Mouse (Mus musculus): Measurements from ENCODE around the gene Ushbp1.
"Not testable (repeated sequence)": the region's sequence is repeated elsewhere in the genome, so short reads cannot be mapped to it uniquely, and the experiment has no call there.

Ushbp1 gene

DNA sequence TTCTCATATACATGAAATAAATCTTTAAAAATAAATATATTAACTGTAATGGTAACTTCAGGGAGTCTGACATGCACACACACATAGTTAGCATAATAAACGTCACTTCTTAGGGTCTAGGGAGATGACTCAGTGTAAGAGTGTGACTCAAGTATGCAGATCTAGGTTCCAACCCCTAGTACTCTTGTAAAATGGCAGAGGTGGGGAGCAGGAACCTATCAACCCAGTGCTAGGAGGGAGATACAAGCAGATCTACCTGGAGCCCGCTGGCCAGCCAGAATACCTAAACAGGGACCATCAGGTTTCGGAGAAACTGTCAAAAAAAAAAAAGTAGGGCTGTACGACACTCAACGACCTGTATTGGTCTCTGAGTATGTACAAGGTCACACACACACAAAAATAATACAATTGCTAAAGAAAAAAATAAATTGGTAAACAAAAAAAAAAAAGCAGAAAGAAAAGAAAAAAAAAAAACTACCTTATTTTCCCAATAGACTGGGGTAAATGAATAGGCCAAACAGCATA lies 24.8 kb downstream of the Ushbp1 start:
- DNase-seq (ENCODE audit: low read depth, low spot score): no peak

DNA sequence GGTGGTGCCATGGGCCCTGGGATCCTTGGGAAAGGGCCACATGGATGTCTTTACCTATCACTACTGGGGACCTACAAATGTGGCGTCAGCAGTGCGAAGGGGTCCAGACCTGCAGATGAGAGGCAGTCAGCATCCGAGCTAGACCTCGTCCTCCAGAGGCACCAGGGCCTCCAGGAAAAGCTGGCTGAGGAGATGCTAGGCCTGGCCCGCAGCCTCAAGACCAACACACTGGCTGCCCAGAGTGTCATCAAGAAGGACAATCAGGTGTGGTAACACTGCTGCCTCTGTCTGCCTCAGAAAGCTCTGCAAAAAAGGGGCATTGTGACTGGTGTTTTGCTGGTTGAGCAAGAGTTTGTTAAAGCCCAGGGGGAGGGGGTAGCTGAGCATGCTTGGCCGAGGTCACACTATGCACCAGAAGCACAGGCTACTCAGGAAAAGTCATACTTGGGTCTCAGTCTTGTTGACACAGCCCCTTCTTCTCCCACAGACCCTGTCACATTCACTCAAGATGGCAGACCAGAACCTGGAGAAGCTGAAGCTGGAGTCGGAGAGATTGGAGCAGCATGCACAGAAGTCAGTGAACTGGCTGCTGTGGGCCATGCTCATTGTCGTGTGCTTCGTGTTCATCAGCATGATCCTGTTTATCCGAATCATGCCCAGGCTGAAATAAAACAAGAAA lies 26.4 kb downstream of the Ushbp1 start:
- no peak for DNase-seq (ENCODE audit: low read depth, low spot score)

DNA sequence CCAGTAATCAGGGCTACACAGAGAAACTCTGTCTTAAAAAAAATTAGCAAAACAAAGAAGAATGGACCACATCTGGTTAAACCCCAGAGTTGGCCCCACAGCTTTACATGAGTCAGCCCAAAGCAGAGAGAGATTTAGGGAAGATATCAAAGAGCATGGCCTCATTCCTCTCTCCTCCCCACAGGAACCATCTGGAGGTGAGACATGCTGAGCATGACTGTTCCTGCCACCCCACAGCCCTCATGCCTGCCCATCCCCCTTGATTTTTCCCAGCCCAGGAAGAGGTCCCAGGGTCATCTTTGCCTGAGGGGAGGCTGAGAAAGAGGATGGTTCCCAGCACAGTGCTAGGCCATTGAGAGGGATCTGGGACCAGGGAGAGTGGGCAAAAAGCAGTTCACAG lies 27.2 kb downstream of the Ushbp1 start:
- no peak for DNase-seq (ENCODE audit: low read depth, low spot score)

DNA sequence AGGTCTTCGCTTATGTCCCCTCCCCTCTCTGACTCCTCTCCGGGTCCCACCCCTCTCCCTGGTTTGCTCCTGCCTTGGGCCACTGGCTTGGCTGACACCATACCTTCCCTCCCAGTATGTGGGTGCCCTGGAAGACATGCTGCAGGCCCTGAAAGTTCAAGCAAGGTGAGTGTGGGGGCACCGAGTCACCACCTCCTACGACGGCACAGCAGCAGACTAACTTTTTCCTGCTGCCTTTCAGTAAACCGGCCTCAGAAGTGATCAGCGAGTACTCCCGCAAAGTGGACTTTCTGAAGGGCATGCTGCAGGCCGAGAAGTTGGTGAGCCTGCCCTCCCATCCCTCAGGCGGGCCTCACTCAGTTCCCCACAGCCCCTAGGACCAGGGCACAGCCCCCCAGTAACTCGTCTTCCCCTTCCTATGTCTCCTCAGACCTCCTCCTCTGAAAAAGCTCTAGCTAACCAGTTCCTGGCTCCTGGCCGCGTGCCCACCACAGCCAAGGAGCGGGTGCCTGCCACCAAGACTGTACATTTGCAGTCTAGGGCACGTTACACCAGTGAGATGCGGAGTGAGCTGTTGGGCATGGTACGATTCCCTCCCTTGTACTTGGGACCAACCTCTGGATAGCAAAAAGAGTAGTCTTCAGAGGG lies 27.9 kb downstream of the Ushbp1 start:
- DNase-seq (ENCODE audit: low read depth, low spot score): no peak

DNA sequence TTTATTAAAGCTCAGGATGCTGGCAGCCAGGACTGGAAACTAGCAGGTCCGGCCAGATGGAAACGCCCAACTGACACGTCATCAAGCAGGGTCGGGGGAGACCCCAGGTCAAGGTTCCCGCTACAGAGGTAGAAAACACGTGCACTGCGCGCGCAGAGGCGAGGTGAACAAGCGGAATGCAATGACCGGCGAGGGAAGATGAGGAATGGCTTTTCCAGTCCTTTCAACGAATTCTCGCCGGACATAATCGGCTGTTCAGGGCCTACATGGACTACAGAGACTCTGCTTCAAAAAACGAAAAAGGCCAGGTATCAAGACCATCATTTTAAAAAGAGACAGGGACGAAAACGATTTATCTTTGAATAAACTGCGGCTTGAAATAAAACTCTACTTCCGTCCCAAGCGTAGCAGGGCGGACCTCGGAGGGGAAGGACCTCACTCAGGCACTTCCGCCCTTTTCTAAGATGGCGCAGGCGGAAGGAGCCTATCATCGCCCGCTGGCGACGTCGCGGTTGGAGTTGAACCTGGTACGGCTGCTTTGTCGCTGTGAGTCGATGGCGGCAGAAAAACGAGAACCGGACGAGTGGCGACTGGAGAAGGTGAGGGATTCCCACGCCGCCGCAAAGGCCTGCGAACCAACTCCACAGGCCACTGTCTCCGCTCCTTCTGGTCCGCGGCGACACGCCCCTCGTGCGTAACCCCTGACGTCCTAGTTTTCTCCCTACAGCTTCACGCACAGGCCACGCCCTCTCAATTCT lies 28.7 kb downstream of the Ushbp1 start, which contains the start of gene Use1:
Gene Use1, plus strand, starts transcription at position 78 of the 758 bp plus-strand sequence.
- DNase-seq (ENCODE audit: low read depth, low spot score): peak; percentile 99

DNA sequence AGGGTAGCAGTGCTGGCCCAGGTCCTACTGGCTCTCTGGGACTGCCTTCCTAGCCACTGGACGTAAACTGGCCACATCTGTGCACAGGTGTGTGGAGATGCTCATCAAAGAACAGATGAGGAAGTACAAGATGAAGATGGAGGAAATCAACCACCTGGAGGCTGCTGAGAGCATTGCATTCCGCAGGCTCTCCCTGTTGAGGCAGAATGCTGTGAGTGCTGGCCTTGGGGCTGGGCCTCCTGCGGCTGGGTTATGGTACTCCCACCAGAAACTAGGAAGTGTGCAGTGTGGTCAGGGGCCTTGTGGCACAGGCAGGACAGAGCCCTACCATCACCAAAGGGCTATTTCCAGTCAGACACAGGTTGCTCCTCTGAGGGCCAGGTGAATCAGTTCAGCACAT lies 37.6 kb downstream of the Ushbp1 start:
- peak; percentile 44 for DNase-seq (ENCODE audit: low read depth, low spot score)

DNA sequence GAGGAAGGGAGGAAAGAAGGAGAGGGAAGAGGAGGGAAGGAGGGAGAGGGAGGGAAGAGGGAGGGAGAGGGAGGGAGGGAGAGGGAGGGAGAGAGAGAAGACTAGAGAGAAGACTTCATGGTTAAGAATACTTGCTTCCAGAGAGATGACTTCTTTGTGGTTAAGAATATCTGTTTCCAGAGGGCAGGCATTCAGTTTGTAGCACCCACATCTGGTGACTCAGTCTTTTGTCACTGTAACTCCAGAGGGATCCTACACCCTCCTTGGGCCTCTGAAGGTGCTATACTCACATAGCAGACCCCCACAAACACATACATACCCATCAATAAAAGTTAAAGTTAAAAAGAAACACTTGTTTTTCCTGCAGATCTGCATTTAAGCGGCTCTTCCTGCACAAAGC lies 44.1 kb downstream of the Ushbp1 start:
- DNase-seq (ENCODE audit: low read depth, low spot score): no peak

DNA sequence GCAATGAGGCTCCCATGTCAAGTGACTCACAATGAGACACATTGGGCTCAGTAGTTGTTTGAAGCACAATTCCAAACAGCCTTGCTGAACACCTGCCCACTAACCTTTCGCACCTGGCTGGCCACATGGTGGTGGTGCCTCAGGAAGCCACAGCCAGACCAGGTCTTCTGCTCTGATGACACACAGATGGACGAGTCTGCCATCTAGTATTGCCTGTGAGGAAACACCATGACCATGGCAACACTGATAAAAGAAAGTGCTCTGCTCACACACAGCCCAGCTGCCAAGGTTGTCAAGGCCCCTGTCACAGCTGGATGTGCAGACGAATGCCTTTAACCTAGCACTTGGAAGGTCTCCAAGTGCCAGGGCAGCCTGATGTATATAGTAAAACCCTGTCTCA lies 44.5 kb downstream of the Ushbp1 start:
- DNase-seq (ENCODE audit: low read depth, low spot score): no peak

DNA sequence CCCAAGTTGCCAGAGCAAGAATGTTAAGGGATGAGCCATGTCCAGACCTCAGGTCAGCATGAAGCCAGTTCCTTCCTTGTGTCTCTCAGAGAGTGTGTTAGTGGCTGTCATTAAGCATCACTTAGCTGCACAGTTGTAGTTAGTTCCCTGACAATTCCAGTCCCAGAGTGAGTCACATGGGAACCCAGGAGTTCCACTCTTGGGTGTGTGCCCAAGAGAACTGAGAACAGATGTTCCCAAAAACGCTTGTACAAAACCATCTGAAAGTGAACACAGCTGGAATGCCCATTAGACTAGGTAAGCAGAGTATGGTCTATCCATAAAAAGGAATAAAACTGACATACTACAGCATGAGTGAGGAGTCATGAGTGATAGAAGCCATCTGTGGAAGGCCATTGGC lies 49.0 kb downstream of the Ushbp1 start:
- DNase-seq (ENCODE audit: low read depth, low spot score): no peak

DNA sequence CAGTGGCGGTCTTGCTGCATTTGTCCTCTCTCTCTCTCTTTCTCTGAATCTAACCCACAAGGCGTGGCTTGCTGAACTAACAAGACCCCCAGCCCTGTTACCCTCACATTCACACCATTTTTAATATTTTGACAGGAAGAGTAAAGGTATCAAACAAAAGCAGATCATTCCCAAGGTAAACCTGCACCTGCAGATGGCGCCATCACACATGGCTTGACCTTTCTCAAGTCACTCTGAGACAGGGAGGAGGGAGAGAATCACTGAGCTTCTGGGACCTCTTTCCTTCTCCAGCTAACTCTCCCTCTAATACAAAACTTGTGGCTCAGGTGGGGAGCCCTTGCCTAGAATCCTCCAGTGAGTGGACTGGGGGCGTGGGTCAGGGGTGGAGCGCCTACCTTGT lies 55.0 kb downstream of the Ushbp1 start:
- DNase-seq (ENCODE audit: low read depth, low spot score): peak; percentile 71

DNA sequence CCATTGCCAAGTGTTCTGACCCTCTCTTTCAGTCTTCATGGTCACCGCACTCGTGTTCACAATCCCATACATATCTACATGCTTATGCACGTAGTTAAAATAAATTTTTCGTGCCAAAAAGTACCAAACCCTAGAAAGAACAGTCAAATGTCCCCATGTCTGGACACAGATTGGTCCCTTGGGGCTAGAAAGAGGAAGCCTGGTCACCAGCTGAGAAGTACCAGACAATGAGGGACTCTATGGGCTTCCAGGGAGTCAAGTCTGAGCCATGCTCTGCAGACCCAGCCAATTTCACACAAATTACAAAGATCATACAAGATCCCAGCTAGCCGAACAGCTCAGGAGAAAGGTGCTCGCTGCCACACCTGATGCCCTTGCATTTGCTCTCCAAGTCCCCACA lies 57.8 kb downstream of the Ushbp1 start:
- DNase-seq (ENCODE audit: low read depth, low spot score): not testable (repeated sequence)
